Mouse (Mus musculus) cerebellum, adult 2 months (tissue): ENCODE measurements at regions not wholly inside any gene's neighbourhood (a gene's known extent, or its start where the extent isn't known, plus 50 kb on each side); places are given as distances from the start of the nearest gene placed in this dataset.

Experiments
- CTCF ChIP-seq: fragments of 200-500 bp; IDR thresholded peaks from 2 replicates; pipeline ENCODE4 v1.5.1; 2011; ENCODE audit warnings: low read depth, mild to moderate bottlenecking, control low read depth, low read length, moderate library complexity, borderline replicate concordance; ENCODE audit not compliant: insufficient read depth
- POLR2A ChIP-seq: fragments of 200-500 bp; IDR thresholded peaks from 2 replicates; pipeline ENCODE4 v1.6.1; 2011; ENCODE audit warnings: low read length, control low read depth, borderline replicate concordance; ENCODE audit not compliant: insufficient read depth

DNA sequence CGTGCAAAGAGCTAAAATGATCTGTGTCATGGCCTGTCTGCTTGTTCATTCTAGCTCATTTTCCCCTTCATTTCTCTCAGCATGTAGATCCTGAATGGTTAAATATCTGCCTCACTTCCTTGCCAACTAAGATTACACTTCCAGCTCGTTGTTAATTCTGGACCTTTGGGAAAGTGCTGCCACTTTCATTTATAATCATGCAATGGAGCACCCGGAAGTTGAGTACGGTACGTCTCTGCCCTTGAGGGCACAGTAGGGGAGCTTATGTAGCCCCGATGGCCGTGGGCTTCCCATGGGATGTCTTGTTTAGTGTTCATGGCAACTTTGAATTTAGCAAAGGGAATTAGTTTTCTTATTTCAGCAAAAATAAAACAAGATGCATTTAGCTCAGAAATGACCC, 334.4 kb downstream of the Kcnrg start:
- TF ChIP-seq CTCF (no peak), POLR2A (no peak)
